In the genomic region with DNA sequence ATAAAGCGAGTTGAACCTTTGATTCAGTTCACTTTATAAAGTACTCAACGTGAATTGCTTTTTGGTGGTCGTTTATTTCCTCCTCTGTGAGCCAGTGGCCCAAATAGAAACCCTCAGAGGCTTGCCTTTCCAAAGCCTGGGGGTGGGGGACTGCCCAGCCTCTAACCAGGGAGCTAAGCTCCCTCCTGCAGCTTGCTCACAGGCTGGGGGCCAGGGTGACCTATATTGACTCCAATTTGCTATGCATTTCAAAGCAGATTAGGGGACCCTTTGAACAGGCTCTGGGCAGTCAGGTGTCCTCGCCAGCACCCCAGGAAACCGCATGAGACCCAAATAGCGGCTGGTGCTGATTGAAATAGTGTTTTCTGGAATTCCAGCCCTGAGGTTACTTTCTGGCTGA, we compare ENCODE assay signal across 10 mouse cellular contexts.
"Had no signal": no experiment of that assay in that cellular context is flagged by ENCODE, and none has a peak within 500 bp of the region (broad histone marks: within the 10 kb centered on the region; RNA-seq: fewer than 3 reads in every experiment).

No protein-coding gene starts in this region.

- DNase-seq: kidney, adult 2 months; kidney, postnatal 36 days; lung, adult 18-20 months; right cerebral cortex, adult 18-20 months; thymus, adult 18-20 months; thymus, postnatal 14 days had no signal

- H3K36me3 ChIP-seq: limb, embryonic 15.5 days; midbrain, embryonic 15.5 days; neural tube, embryonic 13.5 days had no signal

- H3K27me3 ChIP-seq: limb, embryonic 15.5 days; midbrain, embryonic 15.5 days; neural tube, embryonic 13.5 days had no signal

- H3K4me3 ChIP-seq: limb, embryonic 15.5 days; midbrain, embryonic 15.5 days; neural tube, embryonic 13.5 days had no signal

- H3K9ac ChIP-seq: limb, embryonic 15.5 days; midbrain, embryonic 15.5 days; neural tube, embryonic 13.5 days had no signal

- H3K27ac ChIP-seq: limb, embryonic 15.5 days; midbrain, embryonic 15.5 days; neural tube, embryonic 13.5 days had no signal

- ATAC-seq: intestine, embryonic 16.5 days; midbrain, embryonic 15.5 days had no signal

- H3K9me3 ChIP-seq: limb, embryonic 15.5 days; midbrain, embryonic 15.5 days; neural tube, embryonic 13.5 days had no signal

- H3K4me1 ChIP-seq: midbrain, embryonic 15.5 days had no signal

- H3K4me2 ChIP-seq: limb, embryonic 15.5 days; midbrain, embryonic 15.5 days; neural tube, embryonic 13.5 days had no signal
